Mouse (Mus musculus) left cerebral cortex, postnatal 4 days (tissue): ENCODE measurements at regions not wholly inside any gene's neighbourhood (a gene's known extent, or its start where the extent isn't known, plus 50 kb on each side); places are given as distances from the start of the nearest gene placed in this dataset.

Source experiments
- DNase-seq: peaks from one replicate; pipeline ENCODE4 v3.0.0-alpha.2; 2022
- intact Hi-C: fragments of 180-260 bp; cut with DNase I; formaldehyde crosslinking; loops from one replicate; pipeline ENCODE4 v1.15.1; 2025

DNA sequence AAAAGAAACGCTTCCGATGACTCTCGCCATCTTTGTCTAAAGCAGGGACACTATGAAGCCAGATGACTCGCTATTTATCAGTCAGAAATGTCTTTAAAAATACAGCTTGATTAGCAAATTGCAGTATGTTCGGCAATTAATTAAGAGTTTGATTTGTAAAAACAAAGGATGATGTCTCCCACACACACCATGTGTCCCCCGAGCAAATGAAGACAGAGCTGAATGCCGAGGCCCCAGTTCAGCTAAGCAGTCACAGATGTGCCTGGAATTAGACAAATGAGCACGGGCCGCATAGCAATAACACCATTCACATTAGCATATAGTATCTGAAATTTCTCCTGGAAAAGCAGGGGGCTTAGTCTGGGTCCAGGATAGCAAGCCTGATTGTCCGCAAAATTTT lies 98.3 kb upstream of the Sox5 start:
- intact Hi-C loops: no loop called here
- DNase-seq: no peak

DNA sequence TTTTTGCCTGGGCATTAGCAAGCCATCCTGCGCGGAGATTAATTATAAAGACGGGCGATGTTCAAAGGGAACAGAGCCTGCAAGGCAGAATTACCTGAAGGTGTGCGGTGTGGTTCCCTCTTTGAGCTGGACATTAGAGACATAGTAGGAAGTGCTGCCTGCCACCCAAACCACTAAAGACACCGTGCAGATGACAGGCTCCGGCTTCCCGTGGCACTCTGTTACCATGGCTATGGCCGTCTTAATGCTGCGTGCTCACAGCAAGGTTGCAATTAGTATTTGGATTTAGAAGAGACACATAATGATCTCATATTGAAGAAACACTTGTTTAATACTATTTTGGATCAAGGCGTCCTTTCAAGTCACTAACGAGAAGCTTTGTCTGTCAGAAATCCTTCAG lies 95.0 kb upstream of the Sox5 start:
- DNase-seq: no peak
- intact Hi-C loops: no loop called here

DNA sequence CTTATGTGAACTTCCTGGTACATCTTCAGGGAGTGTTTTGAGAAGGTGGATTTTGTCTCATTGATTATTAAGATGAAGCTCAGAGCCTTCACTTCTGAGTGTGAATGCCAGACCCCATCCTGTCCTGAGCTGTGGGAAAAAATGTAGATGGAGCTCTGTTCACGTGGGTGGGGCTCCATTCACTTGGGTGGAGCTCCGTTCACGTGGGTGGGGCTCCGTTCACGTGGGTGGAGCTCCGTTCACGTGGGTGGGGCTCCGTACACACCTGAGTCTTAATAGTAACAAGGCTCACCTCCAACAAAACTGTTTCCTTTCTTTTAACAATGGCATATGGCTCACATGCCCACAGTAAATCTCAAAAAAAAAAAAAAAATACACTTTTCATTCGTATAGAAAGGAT lies 94.1 kb upstream of the Sox5 start:
- DNase-seq: no peak
- intact Hi-C loops: no loop called here

- DNase-seq: peak; percentile 78
- intact Hi-C loops: no loop called here
Observed at GRCm38 (mm10) chr6:144874251-144874650, 92.5 kb upstream of the Sox5 start.

- intact Hi-C loops: no loop called here
- no peak for DNase-seq
Observed at GRCm38 (mm10) chr6:144870949-144871348, 89.2 kb upstream of the Sox5 start.

GRCm38 (mm10) chr6:144867333-144867732 lies 85.6 kb upstream of the Sox5 start:
- no peak for DNase-seq
- intact Hi-C loops: no loop called here

DNA sequence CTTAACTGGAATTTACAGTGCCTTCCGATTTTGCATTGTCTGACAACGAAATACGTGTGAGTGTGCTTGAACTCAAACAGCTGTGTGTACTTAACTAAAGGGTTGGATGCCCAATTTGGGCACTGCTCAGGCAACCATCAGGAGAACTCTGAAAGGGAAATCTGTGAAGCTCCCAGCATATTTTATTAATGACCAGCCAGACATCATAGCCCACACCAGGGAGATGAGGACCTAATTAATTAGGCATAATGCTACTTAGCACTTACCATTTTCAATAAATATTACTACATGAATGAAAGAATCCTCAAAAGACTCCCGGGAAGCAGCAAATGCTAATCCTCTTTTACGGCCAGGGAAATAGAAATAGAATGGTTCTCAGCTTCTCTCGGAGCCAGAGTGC lies 82.2 kb upstream of the Sox5 start:
- DNase-seq: no peak
- intact Hi-C loops: no loop called here

- intact Hi-C loops: no loop called here
- no peak for DNase-seq
Observed at GRCm38 (mm10) chr6:144863430-144863994, 81.7 kb upstream of the Sox5 start.

- intact Hi-C loops: no loop called here
- DNase-seq: no peak
Observed at GRCm38 (mm10) chr6:144841510-144841909, 59.7 kb upstream of the Sox5 start.

GRCm38 (mm10) chr6:144839383-144839782 lies 57.6 kb upstream of the Sox5 start:
- intact Hi-C loops: no loop called here
- DNase-seq: no peak

DNA sequence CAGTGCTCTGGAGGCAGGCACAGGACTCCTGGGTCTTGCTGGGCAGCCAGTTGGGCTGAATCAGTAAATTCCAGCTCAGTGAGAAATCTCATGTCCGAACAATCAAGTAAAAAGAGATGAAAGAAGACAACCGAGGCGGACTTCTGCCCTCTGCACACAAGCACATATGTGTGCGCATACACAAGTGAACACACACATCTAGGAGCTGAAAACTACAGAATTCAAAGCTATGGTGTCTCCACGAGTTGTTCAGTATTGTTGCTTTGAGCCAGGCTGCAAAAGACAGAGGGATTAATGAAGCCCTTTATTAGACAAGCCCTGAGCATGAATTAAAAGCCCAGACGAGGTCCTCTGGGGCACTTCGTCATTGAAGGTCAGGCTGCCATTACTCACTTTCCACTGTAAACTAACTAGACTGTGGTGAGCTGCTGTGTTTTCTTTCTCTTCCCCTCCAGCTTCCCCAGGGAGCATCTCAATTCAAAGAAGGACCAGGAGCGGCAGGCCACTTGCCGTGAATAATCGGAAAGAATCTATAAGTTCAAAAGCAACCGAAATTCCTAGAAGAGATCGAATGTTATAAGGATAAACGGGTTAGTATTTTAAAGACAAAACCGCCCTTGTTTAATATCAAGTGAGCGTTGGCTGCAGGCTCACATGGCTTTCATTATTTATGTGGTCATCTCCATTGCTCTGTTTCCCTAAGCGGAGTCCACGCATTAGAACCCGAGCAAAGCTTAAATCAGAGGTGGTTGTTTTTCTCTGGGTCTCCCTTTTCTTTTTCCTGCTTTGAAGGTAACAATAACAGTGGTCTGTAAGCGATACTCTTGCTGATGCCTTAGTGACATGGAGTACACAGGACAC lies 52.8 kb upstream of the Sox5 start:
- intact Hi-C loops: no loop called here
- no peak for DNase-seq
